Mouse (Mus musculus) megakaryocyte, embryonic 14.5 days (primary cell): Measurements from ENCODE around the gene Rassf7. TPM values are rescaled to one million over a fixed set of nuclear protein-coding genes. Genes with fewer than 3 reads are reported as not detected.

ENCODE experiments used
- H3K27me3 ChIP-seq: replicated peaks from 2 replicates; pipeline ENCODE3; 2012; ENCODE audit warnings: inconsistent platforms
- H3K36me3 ChIP-seq: replicated peaks from 2 replicates; pipeline ENCODE3; 2012; ENCODE audit warnings: low read length, inconsistent platforms, mixed read lengths
- H3K4me1 ChIP-seq: 2 replicates; pipeline ENCODE4 v1.6.1; 2012; ENCODE audit warnings: inconsistent platforms
- H3K4me3 ChIP-seq: replicated peaks from 2 replicates; pipeline ENCODE3; 2012; ENCODE audit warnings: moderate library complexity, mild to moderate bottlenecking, inconsistent platforms
- H3K9me3 ChIP-seq: 2 replicates; pipeline ENCODE4 v1.6.1; 2012; ENCODE audit warnings: inconsistent platforms
- FLI1 ChIP-seq: IDR thresholded peaks from 2 replicates; pipeline ENCODE4 v1.6.1; 2012; ENCODE audit warnings: low read length, inconsistent platforms, mixed read lengths
- GATA1 ChIP-seq: IDR thresholded peaks from 3 replicates; pipeline ENCODE4 v1.6.1; 2012; ENCODE audit warnings: mixed read lengths, low read length, inconsistent platforms, borderline replicate concordance
- polyA plus RNA-seq: library from polyadenylated mRNA; stranded (reverse); fragments of >175 nt; gene quantifications from 2 replicates; pipeline ENCODE4 v1.2.3, GENCODE M21; 2012; ENCODE audit warnings: low replicate concordance; ENCODE audit not compliant: insufficient read depth

Gene Rassf7
- polyA plus RNA-seq, 1 experiment = 3.6 TPM

- Histone ChIP-seq H3K4me1 (peaks cover 28% of the 10 kb centered on the region), H3K36me3 (peaks cover 30% of the 10 kb centered on the region), H3K27me3 (no peaks in the 10 kb centered on the region), H3K9me3 (no peaks in the 10 kb centered on the region), H3K4me3 (no peak overlapping the region)
- TF ChIP-seq GATA1 (no peak), FLI1 (no peak)
These were observed 18.9 kb upstream of the Rassf7 start for GRCm38 (mm10) chr7:141196619-141197282.

- TF ChIP-seq FLI1 (no peak), GATA1 (no peak)
- H3K4me3 ChIP-seq = no peak overlapping the region
- H3K4me1 ChIP-seq = peaks cover 15% of the 10 kb centered on the region
- no peaks in the 10 kb centered on the region for H3K27me3 ChIP-seq
- H3K36me3 ChIP-seq = peaks cover 21% of the 10 kb centered on the region
- H3K9me3 ChIP-seq = no peaks in the 10 kb centered on the region
These were observed 17.5 kb upstream of the Rassf7 start for GRCm38 (mm10) chr7:141198121-141198520.

- peaks cover 11% of the 10 kb centered on the region for H3K36me3 ChIP-seq
- peaks cover 21% of the 10 kb centered on the region for H3K27me3 ChIP-seq
- peaks cover 35% of the 10 kb centered on the region for H3K4me1 ChIP-seq
- H3K4me3 ChIP-seq = no peak overlapping the region
- H3K9me3 ChIP-seq = no peaks in the 10 kb centered on the region
- no peak for TF ChIP-seq GATA1
- TF ChIP-seq FLI1 = no peak
These were observed 11.1 kb upstream of the Rassf7 start for GRCm38 (mm10) chr7:141204546-141204945.

DNA sequence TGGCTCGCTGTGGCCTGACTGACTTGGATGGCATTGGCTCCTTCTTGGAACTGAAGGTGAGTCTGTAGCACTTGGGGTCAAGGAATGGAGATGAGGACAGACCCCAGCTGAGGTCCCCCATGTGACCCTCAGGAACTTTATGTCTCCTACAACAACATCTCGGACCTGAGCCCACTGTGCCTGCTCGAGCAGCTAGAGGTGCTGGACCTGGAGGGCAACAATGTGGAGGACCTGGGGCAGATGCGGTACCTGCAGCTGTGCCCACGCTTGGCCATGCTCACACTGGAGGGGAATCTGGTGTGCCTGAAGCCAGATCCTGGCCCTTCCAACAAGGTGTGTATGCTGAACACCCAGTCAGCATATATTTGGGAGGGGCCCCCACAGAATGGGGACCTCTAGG is 10.2 kb upstream of the Rassf7 start:
- Histone ChIP-seq H3K9me3 (no peaks in the 10 kb centered on the region), H3K27me3 (peaks cover 30% of the 10 kb centered on the region), H3K36me3 (peaks cover 7% of the 10 kb centered on the region), H3K4me1 (peaks cover 35% of the 10 kb centered on the region), H3K4me3 (no peak overlapping the region)
- TF ChIP-seq GATA1 (no peak), FLI1 (no peak)

DNA sequence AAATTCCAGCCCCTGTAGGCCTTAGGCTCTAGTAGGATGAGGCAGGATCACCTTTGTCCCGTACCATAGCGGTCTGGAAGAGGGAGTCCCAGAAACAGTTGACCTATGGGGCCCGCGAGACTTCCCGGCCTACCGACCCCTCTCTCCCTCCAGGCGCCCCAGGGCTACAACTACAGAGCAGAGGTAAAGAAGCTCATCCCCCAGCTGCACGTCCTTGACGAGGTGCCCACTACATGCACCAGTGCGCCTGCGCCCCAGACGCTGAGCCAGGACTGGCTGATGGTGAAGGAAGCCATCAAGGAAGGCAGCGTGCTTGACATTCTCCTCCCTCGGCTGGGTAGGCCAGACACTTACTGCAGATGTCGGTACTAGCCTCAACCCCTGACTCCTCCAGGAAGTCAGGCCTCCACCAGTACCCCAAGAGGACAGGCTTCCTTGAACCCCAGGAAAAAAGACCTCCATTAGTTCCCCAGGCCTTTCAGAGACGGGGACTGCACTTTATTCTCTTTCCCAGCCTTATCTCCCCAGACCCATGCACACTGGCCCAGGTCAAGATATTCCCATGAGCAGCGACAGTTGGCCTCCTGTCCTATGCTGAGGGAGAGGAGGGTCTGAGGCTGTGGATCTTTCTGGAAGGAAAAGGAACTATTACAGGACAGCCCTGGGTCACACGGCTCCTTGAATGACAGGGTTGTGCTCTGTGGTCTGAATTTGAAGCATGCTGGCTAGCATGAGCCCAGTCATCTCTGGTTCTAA is 9.3 kb upstream of the Rassf7 start:
- peaks cover 38% of the 10 kb centered on the region for H3K27me3 ChIP-seq
- no peak overlapping the region for H3K4me3 ChIP-seq
- no peaks in the 10 kb centered on the region for H3K9me3 ChIP-seq
- no peak for TF ChIP-seq FLI1
- no peak for TF ChIP-seq GATA1
- H3K36me3 ChIP-seq = peaks cover 7% of the 10 kb centered on the region
- H3K4me1 ChIP-seq = peaks cover 40% of the 10 kb centered on the region

GRCm38 (mm10) chr7:141209526-141209925 is 6.1 kb upstream of the Rassf7 start:
- Histone ChIP-seq H3K36me3 (peaks cover 7% of the 10 kb centered on the region), H3K4me1 (peaks cover 51% of the 10 kb centered on the region), H3K27me3 (peaks cover 62% of the 10 kb centered on the region), H3K9me3 (no peaks in the 10 kb centered on the region), H3K4me3 (no peak overlapping the region)
- TF ChIP-seq GATA1 = no peak
- TF ChIP-seq FLI1 = no peak

GRCm38 (mm10) chr7:141210137-141210536 is 5.5 kb upstream of the Rassf7 start:
- H3K4me3 ChIP-seq = no peak overlapping the region
- TF ChIP-seq FLI1 (no peak), GATA1 (no peak)
- H3K27me3 ChIP-seq = peaks cover 62% of the 10 kb centered on the region
- peaks cover 7% of the 10 kb centered on the region for H3K36me3 ChIP-seq
- H3K9me3 ChIP-seq = no peaks in the 10 kb centered on the region
- peaks cover 50% of the 10 kb centered on the region for H3K4me1 ChIP-seq

DNA sequence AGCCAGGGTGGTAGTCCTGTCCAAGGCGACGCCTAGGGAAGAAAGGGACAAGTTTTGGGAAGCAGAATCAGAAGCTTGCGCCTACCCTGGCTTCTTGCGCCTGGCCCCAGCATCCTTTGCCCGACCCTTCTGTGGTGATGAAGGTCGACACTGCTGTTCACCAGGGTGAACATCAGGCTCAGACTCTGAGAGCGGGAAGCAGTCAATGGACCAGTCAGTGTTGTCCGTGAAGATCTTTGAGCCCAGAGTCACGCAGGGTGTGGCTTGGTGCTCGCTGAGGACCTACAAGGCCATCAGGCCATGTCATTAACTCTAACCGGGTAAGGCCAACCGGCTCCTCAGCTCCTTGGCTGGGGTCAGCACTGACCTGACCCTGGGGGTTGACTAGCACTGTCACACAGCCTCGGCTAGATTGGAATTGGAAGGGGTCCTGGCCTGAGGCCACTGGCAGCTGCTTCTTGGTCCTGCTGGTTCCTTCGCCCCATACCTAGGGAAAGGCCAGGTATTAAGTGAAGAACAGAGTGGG is 5.0 kb upstream of the Rassf7 start:
- H3K4me1 ChIP-seq = peaks cover 50% of the 10 kb centered on the region
- peaks cover 62% of the 10 kb centered on the region for H3K27me3 ChIP-seq

GRCm38 (mm10) chr7:141213133-141213532 is 2.5 kb upstream of the Rassf7 start:
- peaks cover 59% of the 10 kb centered on the region for H3K4me1 ChIP-seq
- TF ChIP-seq FLI1 (no peak), GATA1 (no peak)
- no peaks in the 10 kb centered on the region for H3K9me3 ChIP-seq
- no peak overlapping the region for H3K4me3 ChIP-seq
- H3K27me3 ChIP-seq = peaks cover 52% of the 10 kb centered on the region
- peaks cover 14% of the 10 kb centered on the region for H3K36me3 ChIP-seq

More for the DNA sequence above, 5.0 kb upstream of the Rassf7 start:
- TF ChIP-seq GATA1 = no peak
- no peak for TF ChIP-seq FLI1
- H3K4me3 ChIP-seq = no peak overlapping the region
- H3K9me3 ChIP-seq = no peaks in the 10 kb centered on the region
- peaks cover 3% of the 10 kb centered on the region for H3K36me3 ChIP-seq
